Mouse (Mus musculus) bone marrow macrophage, adult 2 months (primary cell): ENCODE data around the gene Ext2.

Experiments used
- CTCF ChIP-seq: IDR thresholded peaks from 2 replicates; pipeline ENCODE4 v1.5.1; 2012; ENCODE audit warnings: low read depth, mild to moderate bottlenecking, low read length, moderate library complexity
- POLR2A ChIP-seq: IDR thresholded peaks from 2 replicates; pipeline ENCODE4 v1.6.1; 2012; ENCODE audit warnings: mild to moderate bottlenecking, low read depth, low read length, borderline replicate concordance

DNA sequence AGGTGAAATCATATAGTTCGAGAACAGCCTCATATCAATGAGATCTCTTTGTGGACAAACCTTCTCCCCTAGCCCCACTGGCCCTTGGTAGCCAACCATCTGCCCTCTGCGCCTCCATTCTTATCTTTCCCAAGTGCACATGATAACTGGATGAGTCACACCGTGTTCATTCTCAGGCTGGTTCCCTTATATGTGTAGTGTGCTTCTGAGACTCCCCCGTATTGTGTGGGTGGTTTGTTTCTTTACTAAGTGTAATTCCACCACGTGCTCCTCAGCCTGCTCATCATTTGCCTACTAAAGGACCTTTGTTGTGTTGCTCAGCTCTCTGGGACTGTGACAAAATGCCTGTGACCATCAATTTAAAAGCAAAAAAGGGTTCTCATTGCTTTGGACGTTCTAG is 161.3 kb downstream of the Ext2 start:
- no peak for TF ChIP-seq POLR2A
- no peak for TF ChIP-seq CTCF
